ENCODE assay signal across 1 mouse cellular context in the genomic region with DNA sequence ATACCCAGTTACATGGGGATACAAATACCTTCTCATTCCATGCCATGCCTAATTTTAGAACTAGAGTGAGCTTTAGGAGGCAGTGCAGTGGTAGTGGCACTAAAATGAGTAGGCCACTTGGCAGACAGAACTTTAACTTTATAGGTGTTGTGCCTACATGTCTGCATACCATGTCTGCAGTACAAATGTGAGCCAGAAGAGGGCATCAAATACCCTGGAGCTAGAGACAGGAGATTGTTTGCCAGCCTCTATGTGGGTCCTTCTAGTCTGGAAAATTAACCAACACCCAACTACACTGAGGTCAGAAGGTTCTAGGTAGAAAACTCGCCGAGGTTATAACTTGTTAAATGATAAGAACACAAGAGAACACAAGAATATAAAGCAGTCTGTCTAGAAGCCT.
TF ChIP-seq lines count a peak whose summit lies in the region.

No protein-coding gene starts in this region.

TF ChIP-seq in CH12.LX, 34 proteins besides CTCF, POLR2A, EP300 and RAD21:
- TF ChIP-seq USF2 (conservative IDR thresholded peaks at IDR 0.05; ENCODE audit: low read depth, low read length): no peak
- no peak for TF ChIP-seq SIN3A (IDR thresholded peaks at IDR 0.05; ENCODE audit: low read length)
- no peak for TF ChIP-seq ZMIZ1 (IDR thresholded peaks at IDR 0.05; ENCODE audit: low read depth, low read length)
- no peak for TF ChIP-seq MXI1 (IDR thresholded peaks at IDR 0.05; ENCODE audit: low read depth, low read length)
- no peak; the same call in 1 of the 2 replicates for TF ChIP-seq SMC3 (IDR thresholded peaks at IDR 0.05; ENCODE audit: low read depth, low read length)
- TF ChIP-seq TBP (conservative IDR thresholded peaks at IDR 0.05; ENCODE audit: low read depth, low read length): no peak
- TF ChIP-seq CHD2 (IDR thresholded peaks at IDR 0.05; ENCODE audit: low read length): no peak
- no peak for TF ChIP-seq ELF1 (IDR thresholded peaks at IDR 0.05; ENCODE audit: low read depth, low read length)
- no peak for TF ChIP-seq NELFE (IDR thresholded peaks at IDR 0.05; ENCODE audit: low read depth, low read length)
- TF ChIP-seq UBTF (IDR thresholded peaks at IDR 0.05; ENCODE audit: low read depth, low read length): no peak
- TF ChIP-seq ZKSCAN1 (IDR thresholded peaks at IDR 0.05; ENCODE audit: borderline replicate concordance, low read depth, low read length): no peak
- TF ChIP-seq JUND (conservative IDR thresholded peaks at IDR 0.05; ENCODE audit: low read depth, low read length): no peak
